Mouse (Mus musculus): Measurements from ENCODE around the gene Aloxe3.

GRCm38 (mm10) chr11:69099915-69100345, 25.8 kb upstream of the Aloxe3 start:
- peak; percentile 51; the same call in 1 of the 2 replicates for TF ChIP-seq POLR2A (IDR thresholded peaks at IDR 0.05; ENCODE audit: borderline replicate concordance, control insufficient read depth, low read depth, low read length)
- peak; percentile 12; the same call in 1 of the 2 replicates for TF ChIP-seq CTCF (IDR thresholded peaks at IDR 0.05; ENCODE audit: control insufficient read depth, insufficient read depth, low read length)

All from bone marrow, adult 2 months (tissue).